Mouse (Mus musculus): ENCODE results near the gene Gpatch3.

Gpatch3 gene

DNA sequence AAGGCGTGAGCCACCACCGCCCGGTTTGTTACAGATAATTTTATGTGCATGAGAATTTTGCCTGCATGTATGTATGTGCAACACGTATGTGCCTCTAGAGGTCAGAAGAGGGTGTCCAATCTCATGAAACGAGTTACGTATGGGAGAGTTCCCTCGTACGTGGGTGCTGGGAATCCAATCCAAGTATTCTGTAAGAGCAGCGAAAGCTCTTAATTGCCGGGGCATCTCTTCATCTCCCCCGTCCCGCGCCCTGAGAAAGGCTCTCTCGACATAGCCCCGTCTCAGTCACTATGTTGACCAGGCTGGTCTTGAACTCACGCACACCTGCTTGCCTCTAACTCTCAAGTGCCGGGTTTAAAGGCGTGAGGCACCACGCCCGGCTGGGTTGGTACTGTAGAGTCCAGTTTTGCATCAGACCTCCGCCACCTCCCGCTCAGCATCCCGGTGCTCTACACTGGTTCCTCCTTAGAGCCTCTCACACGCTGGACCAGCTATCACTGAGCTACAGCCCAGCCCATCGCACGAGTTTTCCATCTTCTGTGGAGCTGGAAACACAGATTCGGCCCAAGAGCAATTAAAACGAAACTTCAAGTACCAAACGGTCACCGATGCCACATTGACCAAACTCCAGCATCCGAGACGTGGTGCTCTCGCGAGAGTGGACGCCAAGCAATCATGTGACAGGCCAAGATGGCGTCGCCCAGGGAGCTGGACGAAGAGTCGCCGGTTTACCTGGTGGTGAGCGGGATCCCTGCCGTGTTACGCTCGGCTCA is at the start of gene Gpatch3:
Gpatch3 (plus strand) TSS at position 676 of the 773 bp plus-strand sequence.
- DNase-seq (ENCODE audit: low read depth, low spot score) = peak; percentile 95

DNA sequence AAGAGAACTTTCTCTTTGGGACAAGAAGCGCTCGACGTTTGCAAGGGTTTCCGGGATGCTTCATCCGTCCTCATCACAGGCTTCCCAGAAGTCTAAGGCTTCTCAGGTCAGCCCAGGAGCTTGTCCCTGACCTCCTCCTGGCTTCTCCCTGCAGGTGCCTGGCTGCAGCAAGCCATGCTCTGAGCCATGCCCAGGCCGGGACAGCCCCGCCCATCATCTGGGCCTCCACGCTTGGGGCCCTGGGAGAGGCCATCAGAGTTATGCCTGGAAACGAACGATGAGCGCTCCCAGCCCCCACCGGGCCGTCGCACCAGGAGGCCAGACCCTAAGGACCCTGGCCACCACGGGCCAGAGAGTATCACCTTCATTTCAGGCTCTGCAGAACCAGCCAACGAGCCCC is 46.8 kb upstream of the Gpatch3 start:
- no peak for DNase-seq (ENCODE audit: low read depth, low spot score)

- DNase-seq (ENCODE audit: low read depth, low spot score) = no peak
Observed at GRCm38 (mm10) chr4:133532777-133533176, 41.8 kb upstream of the Gpatch3 start.

GRCm38 (mm10) chr4:133536081-133536480 is 38.5 kb upstream of the Gpatch3 start:
- DNase-seq (ENCODE audit: low read depth, low spot score) = peak; percentile 37

DNA sequence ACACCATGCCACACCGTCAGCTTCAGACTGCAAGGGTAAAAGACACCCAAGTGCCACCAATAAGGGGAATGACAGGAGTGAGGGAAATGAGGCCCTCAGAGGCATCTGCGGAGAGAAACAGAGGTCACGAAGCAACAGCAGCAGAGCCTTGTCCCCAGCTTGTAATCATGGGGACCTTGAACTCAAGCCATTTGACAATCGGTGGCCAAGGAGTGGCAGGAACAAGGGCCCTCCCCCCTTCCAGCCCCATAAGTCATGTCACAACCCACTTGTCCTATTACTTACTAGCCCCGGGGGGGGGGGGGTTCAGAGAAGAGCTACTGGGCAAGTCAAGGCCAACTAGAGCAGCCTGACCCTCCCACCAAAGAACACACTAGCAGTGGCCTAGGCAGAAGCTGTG is 37.9 kb upstream of the Gpatch3 start:
- no peak for DNase-seq (ENCODE audit: low read depth, low spot score)

DNA sequence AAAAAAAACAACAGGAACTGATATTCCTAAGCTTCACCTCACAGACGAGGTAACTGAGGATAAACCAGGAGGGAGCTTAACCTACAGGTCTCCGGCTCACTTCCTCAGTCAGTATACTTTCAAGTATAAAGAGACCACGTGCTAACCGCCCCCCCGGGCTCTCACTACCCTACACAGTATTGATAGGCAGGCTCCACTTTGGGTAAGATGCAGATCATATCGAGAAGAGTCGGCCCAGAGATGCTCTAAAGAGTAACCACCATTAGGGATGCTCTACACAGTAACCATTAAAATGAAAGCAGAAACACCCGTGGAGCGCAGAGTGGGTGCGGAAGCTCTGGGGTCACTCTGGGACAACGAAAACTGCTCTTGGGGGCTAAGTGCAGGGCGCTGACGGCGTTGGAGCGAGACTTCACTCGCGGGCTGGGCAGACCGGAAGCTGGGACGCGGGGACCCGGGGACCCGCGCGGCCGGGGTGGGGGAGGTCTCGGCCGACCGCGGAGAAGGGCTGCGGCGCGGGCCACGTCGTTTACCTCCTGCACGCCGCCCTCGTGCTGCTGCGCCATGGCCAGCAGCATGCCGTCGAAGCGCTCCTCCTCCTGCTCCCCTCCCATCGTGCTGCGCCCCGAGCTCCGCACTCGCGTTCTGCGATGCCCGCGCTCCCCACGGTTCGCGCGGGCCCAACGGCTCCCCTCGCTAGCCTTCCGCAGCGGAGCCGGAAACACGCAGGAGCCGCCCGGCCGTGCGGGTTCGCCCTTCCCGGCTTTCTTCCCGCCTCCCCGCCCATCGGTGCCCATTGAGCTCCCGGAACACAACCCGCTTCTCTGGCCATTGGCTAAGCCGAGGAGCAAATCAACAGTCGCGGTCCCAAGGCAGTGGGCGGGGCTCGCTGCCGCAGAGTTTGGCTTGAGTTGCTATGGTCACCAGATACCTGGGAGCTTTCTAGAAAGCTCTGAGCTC is 29.0 kb upstream of the Gpatch3 start, which contains the start of gene Nudc:
Nudc (minus strand) TSS at position 725 of the 960 bp plus-strand sequence.
- peak; percentile 98 for DNase-seq (ENCODE audit: low read depth, low spot score)

DNA sequence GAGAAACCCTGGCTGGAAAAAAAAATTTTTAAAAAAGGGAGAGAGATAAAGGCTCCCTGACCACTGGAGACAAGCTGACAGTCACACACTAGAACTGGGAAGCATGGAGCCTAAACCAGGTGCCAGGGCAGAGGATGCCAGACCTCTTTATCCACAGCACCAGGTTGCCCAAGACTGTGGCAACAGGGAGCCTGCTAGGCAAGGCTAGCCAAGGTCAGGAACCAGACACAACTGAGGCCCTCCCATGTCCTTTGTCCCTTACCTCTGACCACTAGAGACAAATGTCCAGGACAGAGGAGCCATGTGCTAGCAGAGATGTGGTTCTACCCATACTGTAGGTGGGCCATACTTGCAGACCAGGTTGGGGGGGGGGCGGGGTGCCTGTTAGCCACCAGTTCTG is 22.5 kb upstream of the Gpatch3 start:
- no peak for DNase-seq (ENCODE audit: low read depth, low spot score)

GRCm38 (mm10) chr4:133552768-133553447 is 21.6 kb upstream of the Gpatch3 start, which contains the start of gene Nr0b2:
Gene Nr0b2 (plus strand): TSS chr4:133553376.
- no peak for DNase-seq (ENCODE audit: low read depth, low spot score)

DNA sequence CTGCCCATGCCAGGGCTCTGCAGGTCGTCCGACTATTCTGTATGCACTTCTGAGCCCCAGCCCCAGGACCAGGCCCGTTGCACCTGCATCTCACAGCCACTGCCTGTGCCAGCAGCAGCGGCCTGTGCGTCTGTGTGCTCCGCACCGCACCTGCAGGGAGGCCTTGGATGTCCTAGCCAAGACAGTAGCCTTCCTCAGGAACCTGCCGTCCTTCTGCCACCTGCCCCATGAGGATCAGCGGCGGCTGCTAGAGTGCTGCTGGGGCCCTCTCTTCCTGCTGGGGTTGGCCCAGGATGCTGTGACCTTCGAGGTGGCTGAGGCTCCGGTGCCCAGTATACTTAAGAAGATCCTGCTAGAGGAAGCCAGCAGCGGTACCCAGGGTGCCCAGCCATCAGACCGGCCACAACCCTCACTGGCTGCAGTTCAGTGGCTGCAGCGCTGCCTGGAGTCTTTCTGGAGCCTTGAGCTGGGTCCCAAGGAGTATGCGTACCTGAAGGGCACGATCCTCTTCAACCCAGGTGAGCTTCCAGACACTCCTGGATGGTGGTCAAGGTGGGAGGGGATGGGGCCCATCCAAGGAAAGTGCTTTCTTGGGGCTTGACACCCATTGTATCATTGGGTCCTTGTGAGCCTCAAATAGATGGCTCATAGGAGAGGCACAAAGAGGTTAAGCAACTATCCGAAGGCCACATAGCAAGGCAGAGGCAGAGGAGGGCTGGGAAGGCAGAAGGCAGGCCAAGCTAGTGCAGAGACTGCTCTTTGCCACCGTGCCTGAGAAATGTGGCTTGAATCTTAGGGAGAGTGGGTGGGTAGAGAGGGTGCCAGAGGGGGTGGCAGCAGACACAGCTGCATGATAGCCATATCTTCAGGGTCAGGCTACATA is 20.9 kb upstream of the Gpatch3 start:
- DNase-seq (ENCODE audit: low read depth, low spot score) = no peak

DNA sequence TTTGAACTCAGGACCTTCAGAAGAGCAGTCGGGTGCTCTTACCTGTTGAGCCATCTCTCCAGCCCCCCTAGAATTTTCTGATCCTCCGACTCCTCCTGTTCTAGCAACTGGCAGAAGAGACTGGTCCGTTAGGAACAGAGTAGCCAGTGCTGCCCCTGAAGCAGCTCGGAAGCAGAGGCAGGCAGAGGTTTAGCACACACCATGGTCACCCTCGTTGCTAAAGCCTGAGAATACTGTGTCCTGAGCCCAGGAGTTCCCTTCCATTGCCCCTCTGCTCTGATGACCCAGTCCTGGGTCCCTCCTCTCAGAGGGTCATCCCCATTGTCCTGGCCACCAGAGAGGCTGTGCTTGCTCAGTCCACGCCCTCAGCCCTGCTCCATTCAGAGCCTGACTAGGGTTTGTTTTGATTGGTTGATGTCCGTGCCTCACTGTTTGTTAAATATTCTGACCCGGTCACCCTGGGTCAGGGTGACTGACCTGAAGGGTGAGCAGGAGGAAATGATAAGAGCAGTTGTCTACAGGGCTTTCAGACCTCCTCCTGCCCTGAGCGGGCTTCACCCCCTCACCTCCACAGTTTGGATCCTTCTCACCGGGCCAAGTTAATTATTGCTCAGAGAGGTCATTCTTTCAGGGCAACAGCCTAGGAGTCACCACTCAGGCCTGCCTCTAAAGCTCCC is 17.4 kb upstream of the Gpatch3 start:
- DNase-seq (ENCODE audit: low read depth, low spot score) = no peak

DNA sequence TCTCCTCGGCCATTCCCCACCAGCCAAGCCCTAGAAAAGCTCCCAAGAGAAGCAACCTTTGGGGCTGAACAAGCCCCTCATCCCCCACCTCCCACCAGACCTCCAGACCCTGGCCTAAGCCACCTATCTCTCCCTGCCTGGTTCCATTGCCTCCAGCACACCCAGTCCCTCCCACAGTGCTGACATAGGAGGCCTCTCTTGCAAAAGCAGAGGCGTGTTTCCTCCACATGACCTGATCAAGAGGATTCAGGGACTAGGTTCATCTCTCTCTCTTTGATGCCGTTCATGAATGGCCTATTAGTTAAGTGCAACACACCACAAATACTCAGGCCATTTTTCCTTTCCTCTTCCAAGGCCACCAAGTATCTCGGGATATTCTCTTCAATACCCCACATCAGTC is 14.7 kb upstream of the Gpatch3 start:
- DNase-seq (ENCODE audit: low read depth, low spot score) = no peak

GRCm38 (mm10) chr4:133561622-133562021 is 12.9 kb upstream of the Gpatch3 start:
- no peak for DNase-seq (ENCODE audit: low read depth, low spot score)

GRCm38 (mm10) chr4:133563123-133563571 is 11.4 kb upstream of the Gpatch3 start:
- DNase-seq (ENCODE audit: low read depth, low spot score) = peak; percentile 24

GRCm38 (mm10) chr4:133567251-133567650 is 7.3 kb upstream of the Gpatch3 start:
- DNase-seq (ENCODE audit: low read depth, low spot score) = peak; percentile 83

DNA sequence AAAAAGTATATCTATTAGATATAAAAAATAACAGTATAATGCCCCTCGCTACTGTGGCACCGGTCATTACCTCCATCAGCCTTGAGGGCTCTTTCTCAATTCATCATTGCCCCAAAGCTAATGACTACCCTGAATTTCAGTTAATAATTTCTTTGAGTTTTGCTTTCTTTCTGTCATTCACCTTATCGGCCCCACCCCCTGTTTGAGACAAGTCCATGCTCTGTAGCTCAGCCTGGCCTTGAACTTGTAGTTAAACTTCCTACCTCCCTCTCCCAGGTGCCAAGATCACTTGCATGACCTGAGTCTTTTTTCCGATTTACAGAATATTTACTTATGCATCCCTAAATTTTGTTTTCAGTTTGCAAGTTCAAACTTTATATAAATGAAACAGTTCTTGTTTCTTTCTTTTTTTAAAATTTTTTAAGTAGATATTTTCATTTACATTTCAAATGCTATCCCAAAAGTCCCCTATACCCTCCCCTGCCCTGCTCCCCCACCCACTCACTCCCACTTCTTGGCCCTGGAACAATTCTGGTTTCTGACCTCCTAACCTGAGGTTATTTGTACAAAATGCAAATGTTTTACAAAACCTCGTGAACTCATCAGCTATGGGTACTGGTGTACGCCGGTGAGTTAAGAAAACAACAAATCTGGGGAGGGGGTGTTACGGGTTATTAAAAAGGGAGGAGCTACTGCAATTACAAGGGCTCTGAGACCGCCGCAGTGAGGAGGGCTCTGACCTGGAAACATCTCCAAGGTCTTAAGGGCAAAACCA is 5.1 kb upstream of the Gpatch3 start:
- no peak for DNase-seq (ENCODE audit: low read depth, low spot score)

DNA sequence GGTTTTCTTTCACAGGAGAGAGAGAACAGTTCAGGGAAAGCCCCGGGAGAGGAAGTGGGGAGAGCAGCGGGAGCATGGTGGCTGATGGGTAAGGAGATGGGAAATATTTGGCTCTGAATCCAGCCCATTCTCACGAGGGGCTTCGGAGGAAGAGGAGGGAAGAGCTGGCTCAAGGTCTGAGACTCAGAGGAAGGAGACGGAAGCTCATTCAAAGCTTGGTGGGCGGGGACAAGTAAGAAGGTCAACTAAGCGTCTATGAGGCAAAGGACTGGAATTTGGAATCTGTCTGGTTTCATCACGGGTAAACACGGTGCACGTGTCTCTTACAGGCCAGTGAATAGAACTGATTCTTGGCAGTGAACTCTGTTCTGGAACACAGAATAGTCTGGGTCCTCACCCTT is 4.5 kb upstream of the Gpatch3 start:
- DNase-seq (ENCODE audit: low read depth, low spot score) = peak; percentile 89

DNA sequence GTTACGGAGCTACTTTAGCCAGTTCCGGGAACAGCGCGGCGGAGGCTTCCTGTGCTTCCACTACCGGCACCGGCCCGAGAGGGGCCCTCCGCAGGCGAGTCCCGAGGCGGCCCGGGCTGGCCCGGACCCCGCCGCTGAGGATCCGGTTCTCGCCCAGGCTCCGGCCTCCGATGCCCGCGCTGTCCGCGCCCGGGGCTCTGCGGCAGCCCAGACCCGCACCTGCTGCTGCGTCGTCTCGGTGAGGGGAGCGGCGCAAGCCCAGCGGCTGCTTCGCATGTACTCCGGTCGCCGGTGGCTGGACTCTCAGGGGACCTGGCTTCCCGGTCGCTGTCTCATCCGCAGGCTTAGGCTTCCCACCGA is 278 bp downstream of the Gpatch3 start:
- DNase-seq (ENCODE audit: low read depth, low spot score) = no peak

- DNase-seq (ENCODE audit: low read depth, low spot score) = peak; percentile 90
Observed at GRCm38 (mm10) chr4:133577983-133578382, 3.4 kb downstream of the Gpatch3 start.

DNA sequence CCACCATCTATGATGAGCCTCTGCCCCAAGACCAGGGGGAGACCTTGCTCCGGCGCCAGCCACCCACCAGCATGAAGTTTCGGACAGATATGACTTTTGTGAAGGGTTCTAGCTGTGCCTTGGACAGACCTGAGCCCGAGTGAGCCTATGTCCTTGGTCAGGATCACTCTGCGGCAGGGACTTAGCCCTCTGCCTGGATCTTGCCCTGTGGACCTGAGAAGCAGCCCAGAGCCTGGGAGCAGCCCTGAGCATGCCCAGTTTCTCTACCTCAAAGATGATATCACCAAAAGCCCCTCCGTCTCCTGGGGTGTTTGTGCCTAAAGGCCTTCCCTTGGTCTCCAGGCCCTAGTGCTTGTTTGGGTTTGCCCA is 9.1 kb downstream of the Gpatch3 start:
- DNase-seq (ENCODE audit: low read depth, low spot score) = no peak

Measured in R1 (cell line).